Mouse (Mus musculus) G1E (cell line): ENCODE data around the gene Lefty2. TPM values are rescaled to one million over a fixed set of nuclear protein-coding genes. Genes with fewer than 3 reads are reported as not detected.

ENCODE experiments used
- ATAC-seq: 2 replicates; pipeline ENCODE4 v1.8.0; 2016; ENCODE audit warnings: mild to moderate bottlenecking; ENCODE audit not compliant: insufficient number of reproducible peaks, poor library complexity, low FRiP score, severe bottlenecking; ENCODE audit errors: extremely low read depth
- DNase-seq: peaks from one replicate; pipeline ENCODE4 v3.0.0; 2012; ENCODE audit warnings: low spot score
- H3K27me3 ChIP-seq: 2 replicates; pipeline ENCODE4 v1.6.1; 2012; ENCODE audit warnings: mild to moderate bottlenecking, low read length, inconsistent platforms; ENCODE audit not compliant: insufficient read depth
- H3K36me3 ChIP-seq: replicated peaks from 2 replicates; pipeline ENCODE3; 2012; ENCODE audit warnings: mild to moderate bottlenecking, inconsistent platforms
- H3K4me1 ChIP-seq: 2 replicates; pipeline ENCODE4 v1.6.1; 2012; ENCODE audit warnings: low read depth, low read length, inconsistent platforms, mixed read lengths; ENCODE audit not compliant: insufficient read depth
- H3K4me3 ChIP-seq: 2 replicates; pipeline ENCODE4 v1.5.1; 2012; ENCODE audit warnings: low read depth, mild to moderate bottlenecking, inconsistent platforms, low read length, moderate library complexity, mixed read lengths
- H3K9me3 ChIP-seq: replicated peaks from 2 replicates; pipeline ENCODE4 v1.6.1; 2012; ENCODE audit warnings: inconsistent platforms
- CTCF ChIP-seq: IDR thresholded peaks from 2 replicates; pipeline ENCODE4 v1.5.1; 2012; ENCODE audit warnings: low read depth, low read length, inconsistent platforms, mixed read lengths
- GATA1 ChIP-seq: IDR thresholded peaks from 2 replicates; pipeline ENCODE4 v1.6.1; 2012; ENCODE audit warnings: borderline replicate concordance, low read length, inconsistent platforms, mixed read lengths
- GATA2 ChIP-seq: IDR thresholded peaks from 2 replicates; pipeline ENCODE4 v1.6.1; 2012; ENCODE audit warnings: low read depth, low read length, inconsistent platforms, borderline replicate concordance
- POLR2AphosphoS5 ChIP-seq: IDR thresholded peaks from 2 replicates; pipeline ENCODE4 v1.6.1; 2012; ENCODE audit warnings: low read depth, low read length, inconsistent platforms; ENCODE audit not compliant: insufficient replicate concordance
- TAL1 ChIP-seq: conservative IDR thresholded peaks from 2 replicates; pipeline ENCODE4 v1.6.1; 2012; ENCODE audit warnings: low read depth, low read length, inconsistent platforms, mixed read lengths
- polyA plus RNA-seq: library from polyadenylated mRNA; stranded (reverse); fragments of >175 nt; gene quantifications from 2 replicates; pipeline ENCODE4 v1.2.3, GENCODE M21; 2012
- total RNA-seq, 2 experiments: library from RNA; stranded (forward) in 1 of 2; stranded (reverse) in 1 of 2; fragments of 200-1000 nt in 1 of 2; fragments of >200 nt in 1 of 2; fragmentation: Nextera tagmentation in 1 of 2; gene quantifications; 2 replicates each; pipeline ENCODE4 v1.2.3; 2014 to 2017

The Lefty2 gene
- total and polyA plus RNA-seq, 3 experiments = 0.11 TPM; not detected in 2

- no peaks in the 10 kb centered on the region for H3K9me3 ChIP-seq
- ATAC-seq (no peak), DNase-seq (no peak)
- H3K4me3 ChIP-seq = no peak overlapping the region
- peaks cover 45% of the 10 kb centered on the region for H3K4me1 ChIP-seq
- H3K27me3 ChIP-seq = peaks cover 37% of the 10 kb centered on the region
- no peak for TF ChIP-seq CTCF
- no peak for TF ChIP-seq GATA2
- TF ChIP-seq POLR2AphosphoS5 = no peak
- TF ChIP-seq GATA1 = no peak
- TF ChIP-seq TAL1 = no peak
- no peaks in the 10 kb centered on the region for H3K36me3 ChIP-seq
These were observed 48.0 kb downstream of the Lefty2 start for GRCm38 (mm10) chr1:180940776-180941460.

GRCm38 (mm10) chr1:180941726-180942125, 48.8 kb downstream of the Lefty2 start:
- Histone ChIP-seq H3K36me3 (peaks cover 5% of the 10 kb centered on the region), H3K27me3 (peaks cover 33% of the 10 kb centered on the region), H3K4me1 (peaks cover 52% of the 10 kb centered on the region), H3K9me3 (no peaks in the 10 kb centered on the region), H3K4me3 (peak overlapping the region; percentile 82)
- ATAC-seq (0 out of 2 replicates have a peak, but pooled peaks have one; percentile 6), DNase-seq (no peak)
- no peak for TF ChIP-seq GATA2
- no peak for TF ChIP-seq CTCF
- no peak for TF ChIP-seq POLR2AphosphoS5
- TF ChIP-seq TAL1 = no peak
- no peak for TF ChIP-seq GATA1

DNA sequence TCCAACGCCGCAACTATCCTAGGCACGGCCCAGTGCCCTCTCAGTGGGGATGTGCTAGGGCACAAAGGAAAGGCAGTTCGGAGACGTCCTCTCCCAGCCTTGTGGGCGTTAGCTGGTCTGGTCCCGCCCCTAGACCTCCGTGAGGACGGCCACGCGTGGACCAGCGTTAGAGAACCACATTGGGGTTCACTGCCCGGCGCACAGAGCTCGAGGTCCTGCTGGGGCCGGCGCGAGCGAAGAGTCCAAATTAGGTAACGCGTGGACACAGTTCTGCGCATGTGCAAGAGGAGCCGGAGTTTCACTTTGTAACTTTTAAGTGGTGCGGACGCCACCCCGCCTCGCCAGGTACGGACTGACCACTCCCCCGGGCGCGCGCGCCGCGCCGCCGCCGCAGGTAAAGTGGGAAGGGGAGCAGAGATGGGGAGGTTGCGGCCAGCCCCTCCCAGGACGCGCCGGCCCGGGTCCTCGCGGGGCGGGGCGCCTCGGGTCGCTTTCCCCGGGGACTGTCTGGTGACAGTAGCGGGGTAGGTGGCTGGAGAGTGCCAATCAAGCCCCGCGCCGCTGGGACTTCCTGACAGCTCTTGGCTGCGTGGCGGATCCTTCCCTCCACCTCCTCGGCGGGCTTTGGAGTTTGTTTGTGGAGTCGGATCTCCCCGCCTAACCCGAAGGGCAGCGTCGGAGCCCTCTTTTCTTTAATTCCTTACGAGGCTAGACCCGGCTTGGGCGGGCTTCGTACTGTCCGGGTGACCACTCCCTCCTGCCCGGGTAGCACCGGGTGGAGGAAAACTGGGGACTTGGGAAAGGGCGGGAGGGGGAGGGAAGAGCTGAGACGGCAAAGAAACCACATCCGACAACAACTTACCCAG, 49.5 kb downstream of the Lefty2 start, which contains the start of gene Tmem63a:
Gene Tmem63a, plus strand, starts transcription at position 179 of the 866 bp plus-strand sequence.
- no peaks in the 10 kb centered on the region for H3K9me3 ChIP-seq
- ATAC-seq (peak; percentile 16; the same call in 1 of the 2 replicates), DNase-seq (peak; percentile 76)
- peaks cover 10% of the 10 kb centered on the region for H3K36me3 ChIP-seq
- peak within 1 kb of the TSS; percentile 82 for H3K4me3 ChIP-seq
- H3K27me3 ChIP-seq = peaks cover 29% of the 10 kb centered on the region
- TF ChIP-seq POLR2AphosphoS5 (no peak), GATA1 (no peak), CTCF (no peak), GATA2 (no peak), TAL1 (no peak)
- H3K4me1 ChIP-seq = peaks cover 50% of the 10 kb centered on the region

DNA sequence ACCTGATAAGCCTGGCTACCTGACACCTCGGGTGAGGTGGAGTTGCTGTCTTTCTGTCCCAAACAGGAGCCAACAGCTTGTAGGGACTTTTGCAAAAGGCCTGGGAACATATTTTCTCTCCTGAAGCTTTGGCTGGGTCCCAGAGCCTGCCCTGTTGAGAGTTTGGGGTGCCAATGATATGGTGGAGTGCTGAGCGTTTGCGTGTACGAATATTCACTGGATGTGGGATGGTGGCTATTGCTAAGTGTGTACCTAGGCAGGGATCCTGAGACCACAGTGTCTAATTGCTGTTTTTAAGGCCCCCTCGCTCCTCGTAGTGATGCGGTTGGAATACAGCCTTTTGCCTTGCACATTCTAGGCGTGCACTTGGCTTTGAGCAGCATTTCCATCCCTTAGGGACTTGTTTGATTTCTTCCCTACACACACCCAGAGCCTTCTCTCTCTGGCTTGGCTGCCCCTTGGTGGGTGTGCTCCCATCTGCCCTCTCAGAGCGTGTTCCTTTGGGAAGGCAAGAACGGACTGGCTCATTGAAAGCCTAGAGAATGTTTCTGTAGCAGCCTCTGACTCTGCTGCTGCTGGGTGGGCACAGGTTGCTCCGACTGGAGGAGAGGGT, 50.2 kb downstream of the Lefty2 start:
- TF ChIP-seq GATA1 (no peak), TAL1 (no peak), GATA2 (no peak), POLR2AphosphoS5 (no peak), CTCF (no peak)
- peaks cover 13% of the 10 kb centered on the region for H3K36me3 ChIP-seq
- DNase-seq (no peak), ATAC-seq (no peak)
- peaks cover 24% of the 10 kb centered on the region for H3K27me3 ChIP-seq
- H3K9me3 ChIP-seq = no peaks in the 10 kb centered on the region
- peak overlapping the region; percentile 82; the same call in 1 of the 2 replicates for H3K4me3 ChIP-seq
- peaks cover 50% of the 10 kb centered on the region for H3K4me1 ChIP-seq

DNA sequence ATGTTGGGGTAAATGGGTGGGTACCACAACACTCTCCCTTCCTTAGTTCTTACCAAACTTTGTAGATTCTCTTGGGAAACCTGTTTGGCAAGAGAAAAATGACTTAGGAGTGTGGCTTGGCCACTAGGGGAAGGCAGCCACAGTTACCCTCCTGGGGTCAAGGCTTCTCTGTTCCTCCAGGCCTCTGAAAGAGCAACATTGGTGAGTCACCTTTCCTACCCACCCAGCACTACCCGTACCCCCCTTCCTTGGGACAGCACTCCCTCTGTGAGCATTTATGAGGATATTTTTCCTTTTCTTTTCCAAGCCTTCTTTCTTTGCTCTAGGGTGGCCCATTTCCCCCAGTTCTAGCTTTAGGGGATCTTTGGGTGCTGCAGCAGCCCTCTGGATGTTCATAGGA, 51.0 kb downstream of the Lefty2 start:
- Histone ChIP-seq H3K27me3 (peaks cover 24% of the 10 kb centered on the region), H3K9me3 (no peaks in the 10 kb centered on the region), H3K36me3 (peaks cover 20% of the 10 kb centered on the region), H3K4me3 (no peak overlapping the region), H3K4me1 (peaks cover 50% of the 10 kb centered on the region)
- TF ChIP-seq TAL1 (no peak), POLR2AphosphoS5 (no peak), CTCF (no peak), GATA1 (no peak), GATA2 (no peak)
- ATAC-seq (no peak), DNase-seq (no peak)

GRCm38 (mm10) chr1:180944553-180944952, 51.6 kb downstream of the Lefty2 start:
- Histone ChIP-seq H3K36me3 (peaks cover 26% of the 10 kb centered on the region), H3K9me3 (no peaks in the 10 kb centered on the region), H3K4me1 (peaks cover 50% of the 10 kb centered on the region), H3K4me3 (no peak overlapping the region), H3K27me3 (peaks cover 24% of the 10 kb centered on the region)
- DNase-seq (no peak), ATAC-seq (no peak)
- TF ChIP-seq CTCF = no peak
- no peak for TF ChIP-seq GATA2
- TF ChIP-seq TAL1 = no peak
- no peak for TF ChIP-seq POLR2AphosphoS5
- TF ChIP-seq GATA1 = no peak
